Mouse (Mus musculus) left cerebral cortex, postnatal 25 days (tissue): ENCODE measurements around the gene Fars2. TPM values are rescaled to one million over a fixed set of nuclear protein-coding genes. Genes with fewer than 3 reads are reported as not detected.
"Not testable (repeated sequence)": the region's sequence is repeated elsewhere in the genome, so short reads cannot be mapped to it uniquely, and the experiment has no call there.

Experiments used
- DNase-seq, 2 experiments: peaks; one replicate each; pipeline ENCODE4 v3.0.0; 2022; ENCODE audit warnings: low spot score in 2 of 2, mixed read lengths in 1 of 2
- intact Hi-C: fragments of 180-260 bp; cut with DNase I; formaldehyde crosslinking; loops from one replicate; pipeline ENCODE4 v1.15.1; 2025
- total RNA-seq, 2 experiments: library from RNA; stranded (reverse); gene quantifications; 2 replicates each; pipeline ENCODE4 v1.2.3; 2021

Gene Fars2
- total RNA-seq, 2 experiments from 2014 or later = 33.9 to 39.1 TPM

- intact Hi-C loops = no loop called here
- no peak for DNase-seq
Observed at GRCm38 (mm10) chr13:36422446-36422845, 305.2 kb downstream of the Fars2 start.

- intact Hi-C loops = not testable (repeated sequence)
Observed at GRCm38 (mm10) chr13:36425824-36426705, 308.9 kb downstream of the Fars2 start.

DNA sequence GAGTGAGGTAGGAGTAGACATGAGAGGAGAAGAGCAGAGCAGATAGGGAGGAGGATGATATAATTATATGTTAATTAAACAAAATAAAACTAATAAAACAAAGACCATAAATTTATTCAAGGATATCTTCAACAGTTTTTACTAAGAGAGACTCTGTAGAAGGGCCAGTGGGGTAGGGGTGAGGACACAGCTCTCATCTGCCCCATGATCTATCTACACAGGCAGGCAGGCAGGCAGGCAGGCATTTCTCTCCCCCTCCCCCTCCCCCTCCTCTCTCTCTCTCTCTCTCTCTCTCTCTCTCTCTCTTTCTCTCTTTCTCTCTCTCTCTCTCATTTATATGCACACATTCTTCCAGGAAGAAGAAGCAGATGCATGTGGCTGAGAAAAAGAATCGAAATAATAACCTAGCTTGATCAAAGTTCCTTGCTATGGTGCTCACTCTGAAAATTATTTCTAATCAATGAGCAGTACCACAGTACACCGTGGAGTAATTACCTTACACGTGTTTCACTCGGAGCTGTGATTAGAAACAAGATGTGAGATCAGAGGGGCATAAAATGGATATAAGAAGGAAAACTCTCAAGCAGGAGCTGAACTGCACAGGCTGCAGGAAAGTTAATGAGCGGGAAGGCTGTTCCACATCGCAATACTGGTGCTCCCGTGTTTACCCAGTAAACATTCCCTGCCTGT lies 312.4 kb downstream of the Fars2 start:
- no peak for DNase-seq
- intact Hi-C loops = loop anchor here (5.0 kb wide), 1 partner anchor 303 kb away; no protein-coding TSS in a partner anchor

More at GRCm38 (mm10) chr13:36425824-36426705, 308.9 kb downstream of the Fars2 start:
- not testable (repeated sequence) for DNase-seq

DNA sequence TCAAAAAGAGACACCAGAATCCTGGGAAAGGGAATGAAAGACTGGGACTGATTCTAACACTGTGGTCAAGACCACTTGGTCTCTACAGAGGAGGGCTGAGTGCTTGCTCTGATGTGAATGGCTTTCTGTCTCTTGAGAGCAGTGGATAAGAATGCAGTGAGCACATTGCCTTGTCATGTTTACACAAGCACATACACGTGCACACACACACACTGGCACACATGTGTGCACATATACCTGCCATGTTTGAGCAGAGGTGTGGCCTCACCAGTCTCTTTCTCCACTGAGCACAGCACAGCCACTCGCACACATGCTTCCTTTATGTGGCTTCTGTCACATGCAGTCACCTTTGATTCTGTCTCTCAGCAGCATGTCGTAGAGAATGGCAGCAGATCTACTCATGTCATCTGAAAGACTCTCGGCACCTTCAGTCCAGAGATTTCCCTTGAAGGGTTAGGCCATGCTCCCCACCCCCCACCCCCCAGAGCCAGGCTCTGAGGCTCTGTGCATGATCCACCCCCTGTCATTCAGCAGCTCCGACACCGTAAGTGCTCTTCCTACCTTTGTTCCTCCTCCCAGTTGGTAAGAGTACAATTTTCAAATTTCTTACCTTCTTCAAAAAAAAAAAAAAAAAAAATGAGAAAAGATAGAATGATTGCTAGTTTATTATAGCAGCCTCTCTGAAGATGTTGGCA lies 313.4 kb downstream of the Fars2 start:
- intact Hi-C loops = loop anchor here (5.0 kb wide), 1 partner anchor 302 kb away; no protein-coding TSS in a partner anchor
- no peak for DNase-seq

DNA sequence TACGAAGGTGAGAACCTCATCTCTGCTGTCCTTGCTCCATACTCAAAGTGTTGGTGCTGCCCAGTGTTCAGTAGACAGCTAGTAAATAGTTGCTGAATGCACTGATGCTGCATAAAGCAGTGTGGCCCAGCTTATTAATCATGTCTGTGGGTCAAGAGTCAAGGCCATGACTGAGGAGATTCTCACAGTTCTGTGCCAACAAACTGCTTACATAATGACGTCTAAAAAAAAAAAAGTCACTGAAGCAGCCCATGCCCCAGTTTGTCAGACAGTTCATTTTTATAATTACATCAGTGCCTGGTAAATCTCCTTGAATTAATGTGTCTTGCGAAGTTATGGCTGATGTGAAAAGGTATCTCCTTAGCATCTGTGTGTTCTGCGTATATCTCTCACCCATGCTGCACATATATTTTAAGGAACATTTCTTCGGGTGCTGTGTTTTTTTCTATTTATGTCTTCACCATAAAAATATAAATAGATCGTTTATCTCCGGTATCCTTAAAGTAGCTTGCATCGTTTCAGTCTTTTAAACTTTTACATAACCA lies 314.8 kb downstream of the Fars2 start:
- intact Hi-C loops = loop anchor here (5.0 kb wide), 1 partner anchor 300 kb away; no protein-coding TSS in a partner anchor

GRCm38 (mm10) chr13:36444748-36445423 lies 327.7 kb downstream of the Fars2 start:
- peak in 1 of 2 experiments; percentile 49 for DNase-seq
- intact Hi-C loops = no loop called here

More for the DNA sequence above, 314.8 kb downstream of the Fars2 start:
- DNase-seq = peak in 1 of 2 experiments; percentile 60

- intact Hi-C loops = no loop called here
- no peak for DNase-seq
Observed at GRCm38 (mm10) chr13:36447947-36448346, 330.7 kb downstream of the Fars2 start.

DNA sequence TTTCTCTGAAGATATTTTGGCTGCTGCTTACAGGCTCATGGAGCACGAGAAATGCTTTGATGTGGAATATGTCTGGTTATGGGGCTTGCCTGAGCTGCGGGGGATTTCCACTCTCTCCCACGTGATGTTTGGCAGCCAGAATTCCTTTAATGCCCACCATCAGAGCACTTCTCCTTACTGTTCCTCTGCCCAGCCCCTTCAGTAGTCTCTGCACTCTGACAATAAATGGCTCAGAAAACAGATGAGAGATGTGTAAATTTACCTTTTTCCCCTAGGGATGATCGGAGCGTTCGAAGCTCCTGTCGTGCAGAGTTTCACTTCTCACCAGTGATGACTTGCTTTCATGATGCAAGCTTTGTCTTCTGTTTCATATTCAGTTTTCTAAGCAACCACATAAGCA lies 331.4 kb downstream of the Fars2 start:
- no peak for DNase-seq
- intact Hi-C loops = no loop called here

GRCm38 (mm10) chr13:36451437-36451836 lies 334.2 kb downstream of the Fars2 start:
- intact Hi-C loops = no loop called here
- DNase-seq = peak in 1 of 2 experiments; percentile 50

GRCm38 (mm10) chr13:36460473-36460872 lies 343.3 kb downstream of the Fars2 start:
- intact Hi-C loops = no loop called here
- no peak for DNase-seq

DNA sequence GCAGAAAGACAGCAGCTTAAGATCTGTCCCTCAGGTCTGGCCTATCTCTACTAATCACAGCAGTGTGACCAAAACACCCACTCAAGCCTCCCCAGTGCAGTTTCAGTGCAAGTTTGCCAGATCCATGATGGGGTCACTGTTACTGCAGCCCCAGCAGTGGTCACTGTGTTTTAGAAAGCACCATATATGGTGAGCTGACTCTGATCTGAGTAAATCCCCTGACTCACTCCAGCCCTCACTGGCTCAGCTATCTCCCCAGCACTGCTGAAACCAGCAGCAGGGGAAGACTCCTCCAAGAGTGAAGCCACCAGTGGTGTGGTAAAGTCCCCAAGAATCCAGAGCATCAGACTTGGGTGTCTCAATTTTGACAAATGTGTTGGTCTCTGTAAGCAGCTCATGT lies 346.5 kb downstream of the Fars2 start:
- no peak for DNase-seq
- intact Hi-C loops = no loop called here

DNA sequence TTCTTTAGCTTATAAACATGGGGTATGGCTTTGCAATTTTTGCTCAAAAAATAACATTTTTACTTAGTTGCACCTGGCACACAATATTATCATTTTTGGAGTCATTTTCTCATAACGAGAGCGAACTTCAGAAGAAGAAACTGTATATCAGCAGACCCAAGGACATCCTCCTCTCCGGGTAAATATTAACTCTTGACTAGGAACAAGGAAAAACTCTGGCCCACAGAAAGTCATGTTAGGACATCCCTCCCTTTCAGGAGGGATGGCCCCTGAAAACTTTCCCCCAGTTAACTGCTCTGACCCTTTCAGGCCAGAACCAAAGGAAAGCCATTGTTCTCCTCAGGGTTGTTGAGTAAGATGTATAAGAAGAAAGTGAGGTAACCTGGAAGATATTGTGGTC lies 348.9 kb downstream of the Fars2 start:
- intact Hi-C loops, DNase-seq: not testable (repeated sequence)

DNA sequence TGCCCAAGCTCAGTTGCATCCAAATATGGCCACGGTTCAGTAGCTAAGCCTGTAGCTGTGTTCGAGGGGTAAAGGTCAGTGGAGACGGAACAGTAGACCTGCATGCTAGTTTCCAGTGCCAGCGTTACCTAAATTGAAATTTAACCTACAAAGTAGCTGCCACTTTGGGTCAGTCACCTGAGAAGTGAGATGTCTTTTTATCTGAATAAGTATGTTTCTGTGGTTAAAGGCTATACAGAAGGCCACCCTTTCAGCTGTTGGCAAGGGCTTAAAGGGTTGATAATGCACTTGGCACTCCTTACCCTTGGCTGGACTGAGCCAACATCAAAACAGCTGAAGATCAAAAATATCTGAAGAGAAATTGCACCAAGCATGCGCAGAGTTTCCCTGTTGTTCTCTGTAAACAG lies 349.3 kb downstream of the Fars2 start:
- intact Hi-C loops = no loop called here

DNA sequence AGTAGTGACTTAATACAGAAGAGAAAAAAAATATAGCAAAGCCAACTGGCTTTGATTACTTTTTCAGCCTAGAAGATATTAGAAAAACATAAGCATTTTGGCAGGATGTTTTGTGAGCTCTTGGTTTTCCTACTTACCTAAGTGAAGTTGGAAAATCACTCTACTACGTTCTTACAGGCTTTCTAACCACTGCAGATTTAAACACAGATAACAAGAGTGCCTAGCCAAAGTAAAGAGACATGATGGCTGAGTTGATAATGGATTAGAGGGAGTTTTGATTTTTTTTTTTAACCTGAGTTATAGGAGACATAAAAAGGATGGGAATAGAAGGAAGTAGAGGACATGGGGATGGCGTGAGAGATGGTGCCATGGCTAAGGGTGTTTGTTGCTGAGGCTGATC lies 350.6 kb downstream of the Fars2 start:
- DNase-seq = no peak
- intact Hi-C loops = no loop called here

More for the DNA sequence above, 349.3 kb downstream of the Fars2 start:
- no peak for DNase-seq

GRCm38 (mm10) chr13:36468963-36469362 lies 351.8 kb downstream of the Fars2 start:
- no peak for DNase-seq
- intact Hi-C loops = no loop called here

DNA sequence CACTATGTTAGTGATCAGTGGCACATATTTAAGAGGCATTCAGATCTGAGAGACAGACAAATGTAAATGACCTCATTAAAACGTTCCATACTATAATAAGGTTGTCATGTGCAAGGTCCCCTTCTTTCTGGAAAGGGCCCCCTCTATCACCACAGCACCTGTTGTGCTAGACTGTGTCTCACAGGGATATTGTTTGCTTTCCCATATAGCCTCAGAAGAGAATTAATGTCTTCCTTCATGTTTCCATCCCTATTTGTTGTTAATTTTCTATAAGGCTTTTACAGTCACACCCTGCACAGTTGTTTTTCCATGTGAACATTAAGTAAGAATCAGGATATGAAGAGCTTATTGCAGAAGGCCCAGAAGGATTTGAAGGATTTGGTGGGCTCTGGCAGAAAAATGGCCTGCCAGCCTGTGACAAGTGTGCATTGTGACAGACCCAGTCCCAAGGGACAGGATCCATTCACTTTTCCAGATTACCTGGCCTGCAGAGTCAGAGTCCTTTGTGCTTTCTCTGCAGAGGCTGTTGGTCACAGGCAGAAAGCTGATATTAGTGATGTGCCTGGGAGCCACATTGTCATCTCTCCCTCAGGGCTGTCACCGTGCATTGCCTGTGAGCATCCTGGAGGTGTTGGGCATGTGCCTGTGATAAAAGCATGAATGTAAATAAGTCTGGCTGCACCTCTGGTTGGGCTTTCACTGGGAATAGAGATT lies 352.4 kb downstream of the Fars2 start:
- DNase-seq = no peak
- intact Hi-C loops = no loop called here

GRCm38 (mm10) chr13:36477648-36478047 lies 360.4 kb downstream of the Fars2 start:
- no peak for DNase-seq
- intact Hi-C loops = no loop called here

GRCm38 (mm10) chr13:36478243-36478642 lies 361.0 kb downstream of the Fars2 start:
- no peak for DNase-seq

More at GRCm38 (mm10) chr13:36478243-36478642, 361.0 kb downstream of the Fars2 start:
- intact Hi-C loops = no loop called here
